In the genomic region with DNA sequence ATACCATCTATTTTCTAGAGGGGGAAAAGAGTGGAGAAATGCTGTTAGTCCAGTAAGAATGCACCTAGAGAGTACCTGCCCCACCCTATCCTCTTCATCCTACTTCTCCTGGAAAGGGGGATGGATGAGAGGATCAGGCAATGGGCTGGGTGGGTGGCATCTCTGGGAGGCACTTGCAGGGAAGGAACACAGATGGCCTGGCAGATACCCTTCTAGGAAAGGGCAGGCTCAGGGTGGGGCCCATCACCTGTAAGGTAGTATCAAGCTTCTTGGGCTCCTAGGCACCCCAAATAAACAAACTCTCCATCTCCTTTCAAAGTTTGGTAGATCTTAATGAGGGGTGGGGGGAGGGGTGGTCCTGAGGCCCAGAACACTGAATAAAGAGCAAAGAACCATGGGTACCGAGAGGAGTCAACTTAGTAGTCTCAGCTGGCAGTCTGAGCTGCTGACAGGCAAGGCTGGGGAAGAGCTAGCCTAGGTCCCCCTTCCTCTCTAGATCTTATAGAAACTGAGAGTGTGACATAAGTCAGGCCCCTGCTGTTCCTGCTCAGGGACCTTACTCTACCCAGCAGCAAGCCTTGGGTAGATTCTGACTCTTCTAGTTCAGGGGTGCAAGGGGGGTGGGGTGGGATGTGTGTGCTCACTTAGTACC, we compare ENCODE assay signal across 12 mouse cellular contexts. TPM values are rescaled to one million over a fixed set of nuclear protein-coding genes. Genes with fewer than 3 reads are reported as not detected.
DNase-seq lines count a peak whose midpoint lies in the region; ATAC-seq lines count a peak whose summit lies in the region.
"Had no signal": no experiment of that assay in that cellular context is flagged by ENCODE, and none has a peak within 500 bp of the region (broad histone marks: within the 10 kb centered on the region; RNA-seq: fewer than 3 reads in every experiment).

No protein-coding gene starts in this region.

- no peak overlapping the region for H3K4me3 ChIP-seq in kidney, embryonic 15.5 days (replicated peaks)
- H3K4me3 ChIP-seq in hindbrain, embryonic 13.5 days: no peak overlapping the region
- H3K4me3 ChIP-seq in liver, embryonic 16.5 days (ENCODE audit: low read depth, low read length): peak overlapping the region; percentile 82

- WGBS in kidney, embryonic 15.5 days: 75% methylated on average over 1 of the region's 1 CpGs
- 43% methylated on average over 1 of the region's 1 CpGs for whole genome bisulfite sequencing in hindbrain, embryonic 13.5 days
- 33% methylated on average over 1 of the region's 1 CpGs for WGBS in liver, embryonic 16.5 days (ENCODE audit: insufficient replicate concordance)

- H3K9me3 ChIP-seq in kidney, embryonic 15.5 days (replicated peaks): no peaks in the 10 kb centered on the region
- no peaks in the 10 kb centered on the region for H3K9me3 ChIP-seq in hindbrain, embryonic 13.5 days
- H3K9me3 ChIP-seq in liver, embryonic 16.5 days (replicated peaks; ENCODE audit: control insufficient read depth, low read length): no peaks in the 10 kb centered on the region

- H3K4me1 ChIP-seq in kidney, embryonic 15.5 days: peaks cover 45% of the 10 kb centered on the region
- peaks cover 46% of the 10 kb centered on the region for H3K4me1 ChIP-seq in hindbrain, embryonic 13.5 days (replicated peaks)
- H3K4me1 ChIP-seq in liver, embryonic 16.5 days (ENCODE audit: control insufficient read depth, low read depth, low read length): peaks cover 49% of the 10 kb centered on the region

- ATAC-seq in kidney, embryonic 15.5 days (replicated peaks; ENCODE audit: low FRiP score): no peak
- no peak for ATAC-seq in hindbrain, embryonic 13.5 days (ENCODE audit: low FRiP score)
- peak; percentile 64 for ATAC-seq in liver, embryonic 16.5 days (ENCODE audit: low read depth)

- H3K9ac ChIP-seq in kidney, embryonic 15.5 days: no peak overlapping the region
- no peak overlapping the region for H3K9ac ChIP-seq in hindbrain, embryonic 13.5 days
- peak overlapping the region; percentile 90 for H3K9ac ChIP-seq in liver, embryonic 16.5 days (ENCODE audit: low read depth, low read length)

- DNase-seq in kidney, adult 11 months: no peak
- peak; percentile 74 for DNase-seq in c-Kit-positive CD71-positive TER-119-negative erythroid progenitor cells, embryonic 14.5 days (ENCODE audit: low read depth)
- DNase-seq in kidney, adult 18-20 months: no peak
- DNase-seq in adrenal gland, postnatal 4 days (ENCODE audit: low spot score in 2 of 2): no peak
- DNase-seq in cerebellum, adult 18-20 months: no peak
- DNase-seq: adrenal gland, postnatal 14 days; kidney, adult 8-10 months; layer of hippocampus, postnatal 36 days had no signal

- H3K27ac ChIP-seq in kidney, embryonic 15.5 days: no peak overlapping the region
- no peak overlapping the region for H3K27ac ChIP-seq in hindbrain, embryonic 13.5 days
- peak overlapping the region; percentile 97 for H3K27ac ChIP-seq in liver, embryonic 16.5 days (ENCODE audit: low read length)
- H3K27ac ChIP-seq: macrophage had no signal

- 0 out of 2 replicates have a peak overlapping the region, but pooled peaks have one; percentile 12 for H3K4me2 ChIP-seq in kidney, embryonic 15.5 days
- H3K4me2 ChIP-seq in hindbrain, embryonic 13.5 days: peak overlapping the region; percentile 83; the same call in 1 of the 2 replicates
- H3K4me2 ChIP-seq in liver, embryonic 16.5 days (ENCODE audit: low read depth, low read length): peak overlapping the region; percentile 64

- no peaks in the 10 kb centered on the region for H3K36me3 ChIP-seq in kidney, embryonic 15.5 days
- H3K36me3 ChIP-seq in hindbrain, embryonic 13.5 days: no peaks in the 10 kb centered on the region
- H3K36me3 ChIP-seq in liver, embryonic 16.5 days (ENCODE audit: control insufficient read depth, insufficient read depth): peaks cover 26% of the 10 kb centered on the region

- 0 out of 2 replicates have a peak, but pooled peaks cover 4% of the 10 kb centered on the region for H3K27me3 ChIP-seq in kidney, embryonic 15.5 days
- peaks cover 11% of the 10 kb centered on the region; the same call in 1 of the 2 replicates for H3K27me3 ChIP-seq in hindbrain, embryonic 13.5 days
- no peaks in the 10 kb centered on the region for H3K27me3 ChIP-seq in liver, embryonic 16.5 days (ENCODE audit: control insufficient read depth, insufficient read depth, low read depth, low read length)

RNA-seq across cellular contexts. Expression of a gene that starts 3.4 kb away (rescaled TPM):
- 7.2 and 8.5 TPM in 2 replicates for polyA plus RNA-seq in kidney, embryonic 15.5 days (2015; fragmentation: Nextera tagmentation; extraction: Ambion mirVana)
- polyA plus RNA-seq in hindbrain, embryonic 13.5 days (2015; fragmentation: Nextera tagmentation; extraction: Ambion mirVana): 12.1 and 13.1 TPM in 2 replicates
- polyA plus RNA-seq in liver, embryonic 16.5 days (2015; fragmentation: Nextera tagmentation; extraction: Ambion mirVana): 32.0 and 34.8 TPM in 2 replicates
- total RNA-seq in adrenal gland, postnatal 4 days (2021): 10 to 100 TPM; 49.9 to 55.6 TPM

Comparison
In these comparisons a context has a peak if more than half of its experiments do, and no peak if none do; other contexts are left out.
1. H3K4me2 ChIP-seq: peak in every context shown above with its lines; median percentile 83 in hindbrain, embryonic 13.5 days; 64 in liver, embryonic 16.5 days; 12 in kidney, embryonic 15.5 days.